In genomic region chr9:40397036-40397435, GRCm38 (mm10) we compare ENCODE assay signal across 8 mouse cellular contexts.
DNase-seq lines count a peak whose midpoint lies in the region; ATAC-seq and TF ChIP-seq lines count a peak whose summit lies in the region.

No protein-coding gene starts in this region.

- peak overlapping the region; percentile 76 for H3K27ac ChIP-seq in forebrain, embryonic 10.5 days
- no peak overlapping the region for H3K27ac ChIP-seq in lung, embryonic 16.5 days (ENCODE audit: low read length)
- peak overlapping the region; percentile 69; the same call in 1 of the 2 replicates for H3K27ac ChIP-seq in olfactory bulb, adult 2 months (ENCODE audit: insufficient read depth, low read depth, low read length)

- in situ Hi-C loops in Patski (cut with MboI; ENCODE audit: low pct_unique_long_range_greater_than_20kb), result no loop called here

- peak; percentile 53; the same call in 1 of the 2 replicates for TF ChIP-seq POLR2A in olfactory bulb, adult 2 months (IDR thresholded peaks at IDR 0.05; ENCODE audit: insufficient read depth, low read depth, low read length)

- H3K27me3 ChIP-seq in Patski, result no peaks in the 10 kb centered on the region
- no peaks in the 10 kb centered on the region for H3K27me3 ChIP-seq in forebrain, embryonic 10.5 days (ENCODE audit: poor library complexity, severe bottlenecking)
- H3K27me3 ChIP-seq in lung, embryonic 16.5 days (ENCODE audit: control insufficient read depth, insufficient read depth, low read depth, low read length), result no peaks in the 10 kb centered on the region

- ATAC-seq in Patski, result peak; percentile 79
- peak; percentile 81 for ATAC-seq in lung, embryonic 16.5 days (ENCODE audit: low read depth)

- peaks cover 15% of the 10 kb centered on the region for H3K4me1 ChIP-seq in forebrain, embryonic 10.5 days
- H3K4me1 ChIP-seq in lung, embryonic 16.5 days (replicated peaks; ENCODE audit: control insufficient read depth, insufficient read depth, low read length), result peaks cover 3% of the 10 kb centered on the region; the same call in 1 of the 2 replicates
- peaks cover 24% of the 10 kb centered on the region for H3K4me1 ChIP-seq in olfactory bulb, adult 2 months (ENCODE audit: control insufficient read depth, insufficient read depth, low read length)

- H3K4me2 ChIP-seq in lung, embryonic 16.5 days (ENCODE audit: low read depth, low read length), result peak overlapping the region; percentile 45

- CTCF ChIA-PET in Patski (lab: Charles Lee), result no interaction called here

- TF ChIP-seq CTCF in Patski (IDR thresholded peaks at IDR 0.05), result no peak
- no peak for TF ChIP-seq CTCF in olfactory bulb, adult 2 months (IDR thresholded peaks at IDR 0.05; ENCODE audit: insufficient read depth, low read depth, low read length)

- H3K36me3 ChIP-seq in forebrain, embryonic 10.5 days (replicated peaks), result no peaks in the 10 kb centered on the region
- H3K36me3 ChIP-seq in lung, embryonic 16.5 days (ENCODE audit: control insufficient read depth, insufficient read depth, low read length), result no peaks in the 10 kb centered on the region

- peak; percentile 35 for DNase-seq in 3T3-L1 (ENCODE audit: low read depth, low spot score)
- DNase-seq in Patski (ENCODE audit: low read depth, low spot score), result no peak
- DNase-seq in forebrain, embryonic 10.5 days (ENCODE audit: extremely low spot score, low spot score), result peak; percentile 64
- DNase-seq in heart, postnatal 4 days, result peak; percentile 48
- peak; percentile 86 for DNase-seq in layer of hippocampus, adult 9-11 months
- DNase-seq in ovary, postnatal 14 days (ENCODE audit: low spot score), result no peak

- POLR2A ChIA-PET in Patski (lab: Charles Lee), result no interaction called here

- 25% methylated on average over 2 of the region's 2 CpGs for WGBS in forebrain, embryonic 10.5 days
- WGBS in lung, embryonic 16.5 days, result 16% methylated on average over 2 of the region's 2 CpGs
- WGBS in olfactory bulb, adult 2 months, result 9% methylated on average over 2 of the region's 2 CpGs

- H3K9me3 ChIP-seq in forebrain, embryonic 10.5 days, result no peaks in the 10 kb centered on the region
- H3K9me3 ChIP-seq in lung, embryonic 16.5 days (ENCODE audit: control insufficient read depth, low read length), result no peaks in the 10 kb centered on the region

- H3K9ac ChIP-seq in lung, embryonic 16.5 days (ENCODE audit: low read length), result no peak overlapping the region; the same call in 1 of the 2 replicates

- peak overlapping the region; percentile 34 for H3K4me3 ChIP-seq in forebrain, embryonic 10.5 days
- peak overlapping the region; percentile 31 for H3K4me3 ChIP-seq in lung, embryonic 16.5 days (ENCODE audit: low read length)
- peak overlapping the region; percentile 28 for H3K4me3 ChIP-seq in olfactory bulb, adult 2 months (ENCODE audit: insufficient read depth, low read depth, low read length)

Comparison
In these comparisons a context has a peak if more than half of its experiments do, and no peak if none do; other contexts are left out.
1. DNase-seq: peak in 3T3-L1 (single experiment), forebrain, embryonic 10.5 days (single experiment), heart, postnatal 4 days (single experiment) and layer of hippocampus, adult 9-11 months (single experiment); none in Patski (single experiment) and ovary, postnatal 14 days (single experiment).
2. Peak in every context shown above with its lines, with median percentiles within 50 percentile points of each other: H3K4me3 ChIP-seq.